Mouse (Mus musculus) hindbrain, embryonic 12.5 days (tissue): ENCODE data around the gene Otos. TPM values are rescaled to one million over a fixed set of nuclear protein-coding genes. Genes with fewer than 3 reads are reported as not detected.

Experiments used
- ATAC-seq: fragments of 200-750 bp; cut with Nextera tagmentation; 2 replicates; pipeline ENCODE4 v1.8.0; 2017; ENCODE audit warnings: moderate TSS enrichment; ENCODE audit not compliant: low FRiP score
- H3K27ac ChIP-seq: fragments of 300-500 bp; sonication (generic); 2 replicates; pipeline ENCODE4 v1.5.1; 2016; ENCODE audit warnings: mild to moderate bottlenecking
- H3K27me3 ChIP-seq: fragments of 300-500 bp; sonication (generic); 2 replicates; pipeline ENCODE4 v1.6.1; 2016; ENCODE audit warnings: mild to moderate bottlenecking
- H3K36me3 ChIP-seq: fragments of 300-500 bp; sonication (generic); 2 replicates; pipeline ENCODE4 v1.6.1; 2016; ENCODE audit warnings: mild to moderate bottlenecking
- H3K4me1 ChIP-seq: fragments of 300-500 bp; sonication (generic); 2 replicates; pipeline ENCODE4 v1.6.1; 2016
- H3K4me2 ChIP-seq: fragments of 300-500 bp; sonication (generic); replicated peaks from 2 replicates; pipeline ENCODE4 v1.6.1; 2016; ENCODE audit warnings: mild to moderate bottlenecking
- H3K4me3 ChIP-seq: fragments of 300-500 bp; sonication (generic); 2 replicates; pipeline ENCODE4 v1.5.1; 2016; ENCODE audit warnings: mild to moderate bottlenecking
- H3K9ac ChIP-seq: fragments of 300-500 bp; sonication (generic); 2 replicates; pipeline ENCODE4 v1.6.1; 2016; ENCODE audit warnings: mild to moderate bottlenecking, moderate library complexity
- H3K9me3 ChIP-seq: fragments of 300-500 bp; sonication (generic); replicated peaks from 2 replicates; pipeline ENCODE4 v1.6.1; 2016; ENCODE audit warnings: mild to moderate bottlenecking
- WGBS: fragments of 180-500 bp; shearing (Covaris S2); methylation state at CpG from one replicate; pipeline ENCODE4 v1.1.7; 2016; 5-methylcytosine and 5-hydroxymethylcytosine counted together
- polyA plus RNA-seq: library from polyadenylated mRNA; unstranded; fragments of >200 nt; fragmentation: Nextera tagmentation; extraction: Ambion mirVana; gene quantifications from 2 replicates; pipeline ENCODE4 v1.2.1, GENCODE M21; 2016

The Otos gene
- polyA plus RNA-seq, 1 experiment from 2014 or later, result not detected

DNA sequence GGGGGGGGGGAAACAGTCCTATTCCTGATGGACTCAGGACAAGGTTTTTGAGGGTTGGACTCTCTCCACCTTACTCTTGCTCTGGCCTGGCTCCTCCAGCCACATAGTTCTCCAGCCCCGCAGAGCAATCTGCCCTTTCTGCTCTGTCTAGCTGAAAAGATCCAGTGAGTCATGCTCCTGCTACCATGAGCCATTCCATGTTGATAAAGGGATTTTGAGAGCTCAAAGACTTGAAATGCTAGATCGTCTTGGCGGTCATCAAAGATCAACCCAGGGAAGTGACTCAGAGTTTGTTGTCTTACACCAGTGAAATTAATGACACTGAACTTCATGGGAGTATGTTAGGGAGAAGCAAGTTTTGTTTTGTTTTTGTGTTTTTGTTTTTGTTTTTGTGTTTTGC lies 20.8 kb upstream of the Otos start:
- Histone ChIP-seq H3K9ac (no peak overlapping the region), H3K4me3 (no peak overlapping the region), H3K9me3 (no peaks in the 10 kb centered on the region), H3K27ac (no peak overlapping the region), H3K27me3 (peaks cover 8% of the 10 kb centered on the region), H3K36me3 (no peaks in the 10 kb centered on the region), H3K4me1 (no peaks in the 10 kb centered on the region), H3K4me2 (no peak overlapping the region)
- no peak for ATAC-seq
- WGBS, result 94% methylated on average over 3 of the region's 3 CpGs

DNA sequence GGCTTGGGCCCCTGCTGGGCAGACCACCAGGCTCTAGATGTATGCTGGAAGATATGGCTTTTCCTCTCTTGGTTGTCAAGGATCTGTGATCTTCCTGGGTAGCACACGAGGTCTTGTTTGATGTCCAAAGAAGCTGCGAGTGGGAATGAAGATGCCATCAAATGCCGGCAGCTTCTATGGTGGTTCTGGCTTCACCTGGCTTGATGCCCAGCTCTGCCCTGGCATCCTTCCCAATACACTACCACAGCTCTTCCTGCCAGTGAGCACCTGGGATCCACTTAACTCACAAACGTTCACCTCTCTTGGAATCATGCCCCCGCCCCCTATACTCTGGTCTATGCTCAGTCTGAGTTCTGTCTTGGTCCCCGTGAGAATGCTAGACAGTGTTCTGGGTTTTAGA lies 18.5 kb upstream of the Otos start:
- no peak overlapping the region for H3K9ac ChIP-seq
- H3K4me1 ChIP-seq, result no peaks in the 10 kb centered on the region
- no peak overlapping the region for H3K4me3 ChIP-seq
- peaks cover 8% of the 10 kb centered on the region for H3K27me3 ChIP-seq
- no peak for ATAC-seq
- H3K4me2 ChIP-seq, result no peak overlapping the region
- no peak overlapping the region for H3K27ac ChIP-seq
- no peaks in the 10 kb centered on the region for H3K9me3 ChIP-seq
- 85% methylated on average over 6 of the region's 6 CpGs for WGBS
- H3K36me3 ChIP-seq, result no peaks in the 10 kb centered on the region

DNA sequence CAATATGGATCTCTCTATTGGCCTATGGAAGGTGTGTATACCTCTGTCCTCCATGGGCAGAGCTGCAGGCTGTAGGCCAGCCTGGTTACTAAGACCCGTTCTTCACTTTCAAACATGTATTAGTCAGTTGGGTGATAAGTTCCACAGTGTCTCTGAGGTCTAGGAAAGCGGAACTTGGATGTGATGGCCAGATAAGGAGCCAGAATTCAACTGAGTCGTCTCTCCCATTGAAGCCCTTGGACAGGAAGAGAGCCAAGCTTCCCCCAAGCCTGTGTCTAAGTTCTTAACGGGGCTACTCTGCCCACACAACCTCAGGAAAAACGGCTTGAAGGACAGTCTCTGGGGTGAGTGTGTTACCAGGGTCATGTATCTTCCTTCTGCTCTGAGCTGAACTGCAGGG lies 10.8 kb upstream of the Otos start:
- Histone ChIP-seq H3K4me3 (no peak overlapping the region), H3K9ac (no peak overlapping the region), H3K4me1 (no peaks in the 10 kb centered on the region), H3K9me3 (no peaks in the 10 kb centered on the region), H3K36me3 (no peaks in the 10 kb centered on the region), H3K27ac (no peak overlapping the region), H3K4me2 (no peak overlapping the region), H3K27me3 (no peaks in the 10 kb centered on the region)
- no peak for ATAC-seq
- WGBS, result 72% methylated on average over 5 of the region's 5 CpGs

DNA sequence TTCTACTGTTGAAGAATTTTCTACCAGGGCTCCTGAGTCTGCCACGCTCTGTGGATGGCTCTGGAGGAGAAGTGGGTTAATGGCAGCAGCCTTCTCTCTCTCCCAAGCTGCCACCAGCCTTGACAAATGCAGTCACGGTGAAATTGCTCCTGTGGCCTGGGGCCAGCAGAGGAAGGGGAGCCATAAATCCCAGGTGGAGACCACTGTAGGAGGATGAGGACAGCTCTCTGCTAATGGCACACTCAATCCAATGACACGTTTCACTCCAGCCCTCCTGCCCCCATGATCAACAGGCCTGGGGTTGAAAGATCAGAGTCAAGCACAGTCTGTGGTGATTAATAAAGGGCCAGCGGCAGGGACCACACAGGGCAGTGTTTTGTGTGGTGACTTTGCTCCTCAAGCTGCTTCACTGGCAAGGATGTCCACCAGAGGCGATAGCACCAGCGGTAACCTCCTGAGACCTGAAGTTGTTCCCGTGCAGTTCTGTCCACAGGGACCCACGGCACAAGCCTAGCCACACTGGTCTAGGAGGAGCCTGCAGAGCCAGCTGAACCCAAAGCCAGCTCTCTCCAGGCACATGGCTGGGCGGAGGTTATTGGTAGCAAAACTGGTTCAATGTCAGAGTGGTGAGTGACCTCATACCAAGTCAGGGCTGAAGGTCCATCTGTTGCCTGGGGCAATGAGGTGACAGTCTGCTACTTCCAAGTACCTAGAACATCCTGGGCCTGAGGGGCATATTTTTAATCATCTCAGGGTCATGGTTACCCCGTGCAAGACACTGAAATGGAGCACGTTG lies 8.6 kb upstream of the Otos start:
- no peaks in the 10 kb centered on the region for H3K4me1 ChIP-seq
- 0 out of 2 replicates have a peak, but pooled peaks have one; percentile 19 for ATAC-seq
- 78% methylated on average over 11 of the region's 11 CpGs for WGBS

DNA sequence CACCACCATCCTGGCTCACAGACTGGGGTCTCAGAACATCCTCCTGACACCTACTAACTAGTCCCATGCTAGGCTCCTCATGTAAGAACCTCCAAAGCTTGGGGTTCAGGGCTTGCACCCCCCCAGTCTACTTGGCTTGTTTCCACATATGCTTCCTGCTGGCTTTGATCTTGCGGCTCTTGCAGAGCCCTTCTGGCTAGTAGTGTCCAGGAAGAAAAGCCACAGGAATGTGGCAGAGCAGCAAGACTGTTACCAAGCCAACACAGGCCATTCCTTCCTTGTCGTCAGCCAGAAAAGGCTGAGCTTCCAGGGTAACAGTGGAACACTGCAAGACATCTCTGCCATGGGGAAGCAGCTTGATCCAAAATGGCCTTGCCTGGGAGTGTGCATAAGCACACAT lies 6.0 kb upstream of the Otos start:
- H3K27ac ChIP-seq, result no peak overlapping the region
- H3K4me2 ChIP-seq, result no peak overlapping the region
- H3K9me3 ChIP-seq, result no peaks in the 10 kb centered on the region
- WGBS, result 67% methylated on average over 2 of the region's 2 CpGs
- no peak overlapping the region for H3K4me3 ChIP-seq
- H3K36me3 ChIP-seq, result no peaks in the 10 kb centered on the region
- H3K27me3 ChIP-seq, result no peaks in the 10 kb centered on the region
- no peaks in the 10 kb centered on the region for H3K4me1 ChIP-seq
- ATAC-seq, result no peak
- no peak overlapping the region for H3K9ac ChIP-seq

More for the DNA sequence above, 8.6 kb upstream of the Otos start:
- H3K27ac ChIP-seq, result no peak overlapping the region
- no peak overlapping the region for H3K4me2 ChIP-seq
- no peaks in the 10 kb centered on the region for H3K27me3 ChIP-seq
- H3K9me3 ChIP-seq, result no peaks in the 10 kb centered on the region
- H3K4me3 ChIP-seq, result no peak overlapping the region
- H3K9ac ChIP-seq, result no peak overlapping the region
- H3K36me3 ChIP-seq, result no peaks in the 10 kb centered on the region

DNA sequence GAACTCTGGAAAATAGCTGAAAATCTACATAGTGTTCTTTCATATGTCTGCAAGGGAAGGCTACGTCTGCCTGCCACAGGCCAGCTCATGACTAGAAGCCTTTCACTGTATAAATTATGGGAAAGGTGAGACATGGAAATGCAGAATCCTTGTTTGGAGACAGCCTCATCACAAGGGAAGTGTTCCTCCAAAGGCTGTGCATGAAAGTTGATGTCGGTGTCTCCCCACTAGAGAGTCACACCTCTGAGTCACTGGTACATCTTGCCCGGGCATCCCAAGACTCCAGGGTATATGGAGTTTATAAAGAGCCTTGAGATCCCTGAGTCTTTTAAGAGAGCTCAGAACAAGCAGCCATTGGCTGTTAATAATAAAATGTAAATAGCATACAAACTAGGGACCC lies 4.5 kb upstream of the Otos start:
- H3K4me3 ChIP-seq, result no peak overlapping the region
- ATAC-seq, result no peak
- H3K4me1 ChIP-seq, result no peaks in the 10 kb centered on the region
- H3K27me3 ChIP-seq, result no peaks in the 10 kb centered on the region
- H3K27ac ChIP-seq, result no peak overlapping the region
- no peaks in the 10 kb centered on the region for H3K9me3 ChIP-seq
- 88% methylated on average over 3 of the region's 3 CpGs for WGBS
- no peak overlapping the region for H3K4me2 ChIP-seq
- no peak overlapping the region for H3K9ac ChIP-seq
- H3K36me3 ChIP-seq, result no peaks in the 10 kb centered on the region

DNA sequence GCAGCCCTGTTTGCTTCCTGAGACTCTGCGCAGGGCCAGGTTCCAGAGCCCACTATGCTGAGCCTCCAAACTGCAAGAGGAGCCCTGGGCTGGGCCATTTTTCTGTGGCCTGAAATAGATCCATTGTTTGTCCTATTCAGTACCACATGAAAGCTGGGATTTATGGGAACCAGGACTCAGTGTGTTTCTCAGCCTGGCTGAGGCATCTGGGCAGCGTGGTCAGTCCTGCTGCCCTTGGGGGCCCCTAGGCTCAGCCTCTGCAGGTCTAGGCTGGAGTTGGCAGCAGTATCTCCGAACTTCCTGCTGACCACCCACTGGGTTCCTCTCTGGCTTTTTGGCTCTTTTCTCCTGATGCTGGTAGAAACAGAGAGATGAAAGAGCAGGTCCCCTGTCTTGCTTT lies 2.8 kb upstream of the Otos start:
- Histone ChIP-seq H3K4me1 (no peaks in the 10 kb centered on the region), H3K27ac (no peak overlapping the region), H3K27me3 (peaks cover 2% of the 10 kb centered on the region; the same call in 1 of the 2 replicates), H3K9ac (no peak overlapping the region), H3K4me3 (no peak overlapping the region), H3K4me2 (no peak overlapping the region), H3K9me3 (no peaks in the 10 kb centered on the region), H3K36me3 (no peaks in the 10 kb centered on the region)
- no peak for ATAC-seq
- 66% methylated on average over 3 of the region's 3 CpGs for WGBS

DNA sequence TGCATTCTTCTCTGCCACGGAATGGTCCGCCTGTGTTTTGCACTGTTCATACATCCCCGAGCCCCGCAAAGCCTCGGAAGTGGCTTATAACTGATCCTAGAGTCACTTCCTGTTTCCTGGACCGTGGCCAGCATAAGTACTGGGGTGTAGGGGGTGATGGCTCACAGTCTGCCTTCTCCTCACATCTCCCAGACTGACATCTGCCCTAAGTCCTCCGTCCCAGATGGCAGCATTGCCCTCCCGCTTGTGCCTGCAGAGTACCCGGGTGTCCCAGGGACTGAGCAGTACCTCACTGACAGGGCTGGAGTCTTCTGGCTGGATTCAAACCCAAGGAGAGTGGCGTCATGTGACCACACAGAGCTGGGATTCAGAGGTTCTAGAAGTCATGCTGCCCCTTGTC lies 444 bp downstream of the Otos start:
- Histone ChIP-seq H3K36me3 (no peaks in the 10 kb centered on the region), H3K27me3 (peaks cover 9% of the 10 kb centered on the region; the same call in 1 of the 2 replicates), H3K4me2 (no peak overlapping the region; the same call in 1 of the 2 replicates), H3K4me1 (no peaks in the 10 kb centered on the region), H3K9me3 (no peaks in the 10 kb centered on the region), H3K9ac (no peak overlapping the region), H3K4me3 (no peak overlapping the region), H3K27ac (no peak overlapping the region)
- peak; percentile 11; the same call in 1 of the 2 replicates for ATAC-seq
- 53% methylated on average over 10 of the region's 10 CpGs for WGBS

DNA sequence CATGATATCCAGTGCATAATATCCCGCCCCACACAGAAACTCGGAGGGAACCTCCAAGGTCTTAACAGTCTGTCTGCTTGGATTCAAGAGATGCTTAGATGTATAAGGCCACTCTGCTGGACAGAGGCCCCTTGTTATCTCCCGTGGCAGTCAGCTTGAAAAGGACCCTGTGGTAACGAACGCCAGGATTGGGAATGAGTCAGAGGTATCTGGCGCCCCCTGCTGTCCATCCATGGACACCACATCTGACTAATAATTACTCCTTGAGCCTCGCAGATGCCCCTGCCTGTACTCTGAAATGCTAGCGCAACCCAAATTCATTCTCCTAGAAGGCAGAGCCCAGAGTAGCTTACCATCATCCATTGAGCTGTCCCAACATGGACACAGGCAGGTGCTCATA lies 889 bp downstream of the Otos start:
- H3K4me3 ChIP-seq, result no peak overlapping the region
- H3K9me3 ChIP-seq, result no peaks in the 10 kb centered on the region
- H3K9ac ChIP-seq, result no peak overlapping the region
- no peak overlapping the region; the same call in 1 of the 2 replicates for H3K4me2 ChIP-seq
- H3K4me1 ChIP-seq, result no peaks in the 10 kb centered on the region
- ATAC-seq, result peak; percentile 39
- peaks cover 9% of the 10 kb centered on the region; the same call in 1 of the 2 replicates for H3K27me3 ChIP-seq
- no peaks in the 10 kb centered on the region for H3K36me3 ChIP-seq
- no peak overlapping the region for H3K27ac ChIP-seq
- 7% methylated on average over 8 of the region's 8 CpGs for WGBS

DNA sequence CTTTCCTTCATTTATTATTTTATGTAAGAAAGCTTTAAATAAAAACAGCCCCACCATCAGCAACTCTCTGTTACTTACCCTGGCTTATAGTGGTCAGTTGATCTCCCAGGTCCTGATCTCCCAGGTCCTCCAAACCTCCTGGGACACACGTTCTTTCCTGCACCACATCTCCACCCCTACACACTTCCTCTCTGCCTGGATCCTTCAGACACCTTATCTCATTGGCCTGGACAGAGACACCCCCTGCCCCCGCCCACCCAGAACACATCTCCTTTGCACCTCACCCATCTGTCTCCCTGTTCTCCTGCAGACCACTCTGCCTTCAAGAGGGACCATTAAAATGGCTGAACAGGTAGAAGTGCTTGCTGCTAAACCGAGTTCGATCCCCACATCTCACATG lies 1.6 kb downstream of the Otos start:
- peaks cover 7% of the 10 kb centered on the region; the same call in 1 of the 2 replicates for H3K4me1 ChIP-seq
- H3K27ac ChIP-seq, result no peak overlapping the region
- no peaks in the 10 kb centered on the region for H3K9me3 ChIP-seq
- no peaks in the 10 kb centered on the region for H3K36me3 ChIP-seq
- WGBS, result 81% methylated on average over 4 of the region's 4 CpGs
- no peak overlapping the region for H3K4me3 ChIP-seq
- peaks cover 9% of the 10 kb centered on the region; the same call in 1 of the 2 replicates for H3K27me3 ChIP-seq
- no peak for ATAC-seq
- H3K4me2 ChIP-seq, result no peak overlapping the region
- no peak overlapping the region for H3K9ac ChIP-seq

DNA sequence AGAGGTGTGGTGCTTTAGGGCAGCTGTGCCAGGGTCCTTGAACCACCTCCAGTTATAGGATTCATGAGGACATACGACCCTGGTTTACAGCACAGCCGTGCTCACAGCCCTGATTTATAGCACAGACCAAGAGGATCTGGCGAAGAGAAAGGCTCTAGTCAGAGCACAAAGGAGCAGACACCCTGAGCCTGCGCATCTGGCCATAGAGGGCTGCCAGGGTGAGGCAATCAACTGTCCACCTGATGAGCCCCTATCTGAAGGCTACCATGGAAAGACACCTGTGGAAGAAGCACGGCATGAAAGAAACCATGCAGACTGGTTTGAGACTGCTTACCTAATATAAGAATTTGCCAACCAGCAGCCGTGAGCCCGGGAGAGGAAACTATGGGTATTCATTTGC lies 2.0 kb downstream of the Otos start:
- 83% methylated on average over 7 of the region's 7 CpGs for WGBS
- Histone ChIP-seq H3K9me3 (no peaks in the 10 kb centered on the region), H3K4me2 (no peak overlapping the region), H3K4me3 (no peak overlapping the region), H3K9ac (no peak overlapping the region), H3K4me1 (peaks cover 7% of the 10 kb centered on the region; the same call in 1 of the 2 replicates), H3K27me3 (peaks cover 9% of the 10 kb centered on the region; the same call in 1 of the 2 replicates), H3K36me3 (no peaks in the 10 kb centered on the region), H3K27ac (no peak overlapping the region)
- no peak for ATAC-seq

DNA sequence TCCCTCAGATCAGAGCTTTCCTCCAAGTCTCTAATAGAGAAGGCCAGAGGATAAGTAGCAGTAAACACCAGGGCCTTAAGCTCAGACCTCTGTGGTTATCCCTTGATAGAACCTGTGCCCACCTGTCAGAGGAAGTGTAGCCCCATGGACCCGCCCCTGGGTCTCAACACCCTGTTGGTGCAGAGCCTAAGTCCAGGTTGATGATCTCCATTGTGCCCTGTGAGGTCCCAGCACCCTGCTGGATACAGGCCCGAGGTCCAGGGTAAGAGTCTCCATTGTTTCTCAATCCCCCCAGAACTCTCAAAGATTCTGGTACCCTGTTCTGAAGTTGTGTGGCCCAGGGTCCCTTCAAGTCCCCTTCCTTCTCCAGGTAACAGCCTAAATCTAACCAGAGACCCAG lies 2.5 kb downstream of the Otos start:
- H3K27me3 ChIP-seq, result peaks cover 9% of the 10 kb centered on the region; the same call in 1 of the 2 replicates
- 52% methylated on average over 2 of the region's 2 CpGs for WGBS
- H3K4me2 ChIP-seq, result no peak overlapping the region
- H3K9me3 ChIP-seq, result no peaks in the 10 kb centered on the region
- no peak overlapping the region for H3K4me3 ChIP-seq
- peaks cover 9% of the 10 kb centered on the region for H3K4me1 ChIP-seq
- no peaks in the 10 kb centered on the region for H3K36me3 ChIP-seq
- H3K27ac ChIP-seq, result no peak overlapping the region
- H3K9ac ChIP-seq, result no peak overlapping the region
- no peak for ATAC-seq

DNA sequence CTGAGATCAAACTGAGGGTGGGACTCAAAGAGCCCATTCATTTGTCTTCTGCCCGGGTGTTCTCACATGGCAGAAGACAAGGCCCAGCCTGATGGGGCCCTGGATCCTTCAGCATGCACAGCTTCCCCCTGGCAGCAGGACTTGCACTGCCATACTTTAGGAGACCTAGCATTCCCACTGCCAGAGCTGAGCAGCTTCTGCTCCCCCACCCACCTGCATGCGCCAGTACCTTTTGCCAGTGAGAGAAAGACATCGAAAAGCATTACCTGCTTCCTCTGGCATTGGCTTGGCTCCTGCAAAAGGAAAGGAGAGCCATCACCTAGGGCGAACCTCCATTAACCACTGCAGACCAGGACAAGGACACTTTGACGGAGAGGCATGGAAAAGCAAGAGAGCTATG lies 3.7 kb downstream of the Otos start:
- Histone ChIP-seq H3K27me3 (peaks cover 9% of the 10 kb centered on the region; the same call in 1 of the 2 replicates), H3K9ac (no peak overlapping the region), H3K4me2 (no peak overlapping the region), H3K9me3 (no peaks in the 10 kb centered on the region), H3K36me3 (no peaks in the 10 kb centered on the region), H3K27ac (no peak overlapping the region), H3K4me3 (no peak overlapping the region), H3K4me1 (peaks cover 21% of the 10 kb centered on the region)
- WGBS, result 80% methylated on average over 5 of the region's 5 CpGs
- ATAC-seq, result no peak
